Mouse (Mus musculus) colon, adult 2 months (tissue): ENCODE results near the gene Gm8879. TPM values are rescaled to one million over a fixed set of nuclear protein-coding genes. Genes with fewer than 3 reads are reported as not detected.

Experiments used
- polyA plus RNA-seq: library from polyadenylated mRNA; depleted of rRNA; stranded (reverse); fragments of >200 nt; gene quantifications from 2 replicates; pipeline ENCODE4 v1.2.3, GENCODE M21; 2012; rRNA removed

The Gm8879 gene
- not detected in 2 replicates for polyA plus RNA-seq

GRCm38 (mm10) chr5:11127334-11127733 is at the start of gene Gm8879:
TSS of gene Gm8879 (plus strand) at chr5:11127634.

Other genes starting within 250 kb of the Gm8879 start
- not detected in 2 replicates for gene Gm8871, start 179.8 kb upstream of the Gm8879 start, polyA plus RNA-seq
- not detected in 2 replicates for gene Gm8857, start 179.8 kb upstream of the Gm8879 start, polyA plus RNA-seq
- not detected in 2 replicates for gene Gm5861, start 55.4 kb downstream of the Gm8879 start, polyA plus RNA-seq
- gene Gm8890, start 128.4 kb downstream of the Gm8879 start, polyA plus RNA-seq = not detected in 2 replicates
- gene Speer1, start 213.9 kb downstream of the Gm8879 start, polyA plus RNA-seq = not detected in 2 replicates